Mouse (Mus musculus): ENCODE results near the gene Fgd3.

DNA sequence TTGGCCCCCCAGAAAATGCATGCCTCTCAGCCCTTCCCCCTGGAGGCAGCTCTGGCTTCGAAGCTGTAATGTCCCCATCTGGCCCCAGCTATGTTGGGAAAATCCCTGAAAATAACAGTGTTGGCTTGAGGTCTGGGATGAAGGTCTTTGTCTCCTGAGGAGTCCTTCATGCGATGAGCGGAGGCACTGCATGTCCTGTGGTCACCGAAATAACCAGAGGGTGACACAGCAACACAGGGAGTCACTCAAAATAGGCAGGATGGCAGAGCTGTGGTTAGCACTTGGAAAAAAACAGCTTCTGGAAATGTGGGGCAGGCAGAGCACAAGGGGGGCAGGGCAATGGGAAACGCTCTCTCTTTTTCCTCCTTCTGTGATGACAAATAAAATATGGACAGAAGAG is 2.1 kb upstream of the Fgd3 start:
- TF ChIP-seq CTCF (IDR thresholded peaks at IDR 0.05) (no peak), EP300 (IDR thresholded peaks at IDR 0.05) (no peak)

All from lung, postnatal 0 days (tissue).